Mouse (Mus musculus): ENCODE results near the gene Zfp968.
"Not testable (repeated sequence)": the region's sequence is repeated elsewhere in the genome, so short reads cannot be mapped to it uniquely, and the experiment has no call there.

The Zfp968 gene

GRCm38 (mm10) chr2:175372136-175372535 is at the start of gene Zfp968:
Zfp968 (plus strand) TSS chr2:175372436.
- in situ Hi-C loops (cut with MboI, MseI), result not testable (repeated sequence)

- in situ Hi-C loops (cut with MboI, MseI), result not testable (repeated sequence)
Observed at GRCm38 (mm10) chr2:175338097-175338496, 34.1 kb upstream of the Zfp968 start, which contains the start of gene Gm4631. Gm4631 (minus strand) TSS chr2:175338197.
